Mouse (Mus musculus) testis, adult 2 months (tissue): ENCODE results near the gene Ldah. TPM values are rescaled to one million over a fixed set of nuclear protein-coding genes. Genes with fewer than 3 reads are reported as not detected.

Experiments
- H3K27ac ChIP-seq: fragments of 200-500 bp; 2 replicates; pipeline ENCODE4 v1.5.1; 2012; ENCODE audit warnings: low read depth, low read length; ENCODE audit not compliant: control insufficient read depth, insufficient read depth
- H3K27me3 ChIP-seq: fragments of 200-500 bp; 2 replicates; pipeline ENCODE4 v1.6.1; 2012; ENCODE audit warnings: mild to moderate bottlenecking, low read length, moderate library complexity; ENCODE audit not compliant: control insufficient read depth, insufficient read depth
- H3K36me3 ChIP-seq: fragments of 200-500 bp; 2 replicates; pipeline ENCODE4 v1.6.1; 2012; ENCODE audit warnings: mild to moderate bottlenecking, low read length; ENCODE audit not compliant: control insufficient read depth, insufficient read depth
- H3K4me1 ChIP-seq: fragments of 200-500 bp; 2 replicates; pipeline ENCODE4 v1.6.1; 2012; ENCODE audit warnings: low read length; ENCODE audit not compliant: control insufficient read depth, insufficient read depth
- H3K4me3 ChIP-seq: fragments of 200-500 bp; 2 replicates; pipeline ENCODE4 v1.5.1; 2012; ENCODE audit warnings: low read depth, mild to moderate bottlenecking, low read length, moderate library complexity, mixed read lengths; ENCODE audit not compliant: control insufficient read depth
- CTCF ChIP-seq: fragments of 200-500 bp; IDR thresholded peaks from 2 replicates; pipeline ENCODE4 v1.5.1; 2012; ENCODE audit warnings: low read depth, mild to moderate bottlenecking, inconsistent platforms, low read length, moderate library complexity; ENCODE audit not compliant: control insufficient read depth, insufficient read depth, insufficient replicate concordance
- POLR2A ChIP-seq: fragments of 200-500 bp; IDR thresholded peaks from 2 replicates; pipeline ENCODE4 v1.6.1; 2012; ENCODE audit warnings: low read depth, mild to moderate bottlenecking, inconsistent platforms, low read length, moderate library complexity; ENCODE audit not compliant: control insufficient read depth
- polyA plus RNA-seq: library from polyadenylated mRNA; depleted of rRNA; stranded (reverse); fragments of >200 nt; gene quantifications from 2 replicates; pipeline ENCODE4 v1.2.3, GENCODE M21; 2012

Ldah gene
- polyA plus RNA-seq, 1 experiment = 13.4 TPM

GRCm38 (mm10) chr12:8205721-8206120 is 2.2 kb upstream of the Ldah start:
- no peaks in the 10 kb centered on the region for H3K36me3 ChIP-seq
- no peak for TF ChIP-seq CTCF
- TF ChIP-seq POLR2A = no peak
- no peaks in the 10 kb centered on the region for H3K4me1 ChIP-seq
- no peaks in the 10 kb centered on the region for H3K27me3 ChIP-seq
- H3K4me3 ChIP-seq = no peak overlapping the region
- no peak overlapping the region for H3K27ac ChIP-seq

- Histone ChIP-seq H3K27me3 (no peaks in the 10 kb centered on the region), H3K4me1 (no peaks in the 10 kb centered on the region), H3K27ac (peak overlapping the region; percentile 93), H3K4me3 (peak overlapping the region; percentile 98), H3K36me3 (no peaks in the 10 kb centered on the region)
- TF ChIP-seq POLR2A (no peak), CTCF (no peak)
Observed at GRCm38 (mm10) chr12:8207578-8207977, 329 bp upstream of the Ldah start.

GRCm38 (mm10) chr12:8216392-8217280 is 8.7 kb downstream of the Ldah start:
- H3K4me3 ChIP-seq = no peak overlapping the region
- TF ChIP-seq CTCF = no peak
- TF ChIP-seq POLR2A = no peak
- no peak overlapping the region for H3K27ac ChIP-seq
- H3K4me1 ChIP-seq = no peaks in the 10 kb centered on the region
- peaks cover 1% of the 10 kb centered on the region; the same call in 1 of the 2 replicates for H3K36me3 ChIP-seq
- H3K27me3 ChIP-seq = no peaks in the 10 kb centered on the region

DNA sequence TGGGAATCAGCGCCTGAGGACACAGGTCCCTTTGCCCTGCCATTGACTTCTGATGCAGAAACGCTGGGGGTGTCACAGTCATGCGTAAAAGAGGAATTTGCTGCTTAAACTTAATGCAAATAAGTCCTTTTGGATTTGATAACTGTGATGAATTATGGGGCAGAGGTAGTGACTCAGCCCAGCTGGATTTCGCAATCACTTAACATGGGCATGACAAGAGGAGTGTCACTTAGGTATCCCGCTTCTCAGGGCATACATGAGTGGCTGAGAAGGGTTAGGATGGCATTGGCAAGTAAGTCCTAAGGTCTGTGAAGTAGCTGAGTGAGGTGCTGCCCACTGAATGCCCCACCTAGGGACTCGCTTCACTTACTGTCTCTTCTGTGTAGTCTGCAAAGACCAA is 15.1 kb downstream of the Ldah start:
- H3K27ac ChIP-seq = no peak overlapping the region
- H3K27me3 ChIP-seq = no peaks in the 10 kb centered on the region
- TF ChIP-seq POLR2A (no peak), CTCF (no peak)
- H3K36me3 ChIP-seq = peaks cover 1% of the 10 kb centered on the region; the same call in 1 of the 2 replicates
- H3K4me1 ChIP-seq = no peaks in the 10 kb centered on the region
- H3K4me3 ChIP-seq = no peak overlapping the region

- no peaks in the 10 kb centered on the region for H3K4me1 ChIP-seq
- no peak overlapping the region for H3K4me3 ChIP-seq
- no peaks in the 10 kb centered on the region; the same call in 1 of the 2 replicates for H3K36me3 ChIP-seq
- no peak overlapping the region for H3K27ac ChIP-seq
- TF ChIP-seq POLR2A = no peak
- TF ChIP-seq CTCF = no peak
- no peaks in the 10 kb centered on the region for H3K27me3 ChIP-seq
Observed at GRCm38 (mm10) chr12:8231101-8231500, 23.2 kb downstream of the Ldah start.

GRCm38 (mm10) chr12:8232679-8233078 is 24.8 kb downstream of the Ldah start:
- Histone ChIP-seq H3K27me3 (no peaks in the 10 kb centered on the region), H3K36me3 (no peaks in the 10 kb centered on the region; the same call in 1 of the 2 replicates), H3K4me1 (no peaks in the 10 kb centered on the region), H3K27ac (no peak overlapping the region), H3K4me3 (no peak overlapping the region)
- no peak for TF ChIP-seq CTCF
- no peak for TF ChIP-seq POLR2A

DNA sequence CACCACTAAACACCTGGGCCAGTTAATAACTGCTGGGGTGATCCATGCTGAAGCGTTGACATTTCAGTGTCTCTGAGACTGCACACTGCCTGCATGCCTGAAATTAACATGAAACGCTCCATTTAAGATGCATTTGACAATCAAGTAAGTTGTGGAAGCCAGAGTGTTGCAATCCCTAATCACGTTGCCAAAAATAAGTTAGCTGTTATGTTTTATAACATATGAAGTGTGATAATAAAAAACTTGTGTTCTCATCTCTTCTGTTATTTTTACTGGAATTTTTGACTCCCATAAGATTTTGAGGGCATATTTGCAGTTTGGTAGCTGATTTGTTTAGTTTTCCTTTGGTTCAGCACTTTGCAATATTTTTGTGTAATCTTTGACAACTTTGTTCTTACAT is 34.3 kb downstream of the Ldah start:
- H3K27me3 ChIP-seq = no peaks in the 10 kb centered on the region
- no peaks in the 10 kb centered on the region for H3K4me1 ChIP-seq
- H3K27ac ChIP-seq = no peak overlapping the region
- TF ChIP-seq POLR2A = no peak
- TF ChIP-seq CTCF = no peak
- H3K36me3 ChIP-seq = no peaks in the 10 kb centered on the region
- H3K4me3 ChIP-seq = no peak overlapping the region
